Mouse (Mus musculus): Measurements from ENCODE around the gene Map4k1.

DNA sequence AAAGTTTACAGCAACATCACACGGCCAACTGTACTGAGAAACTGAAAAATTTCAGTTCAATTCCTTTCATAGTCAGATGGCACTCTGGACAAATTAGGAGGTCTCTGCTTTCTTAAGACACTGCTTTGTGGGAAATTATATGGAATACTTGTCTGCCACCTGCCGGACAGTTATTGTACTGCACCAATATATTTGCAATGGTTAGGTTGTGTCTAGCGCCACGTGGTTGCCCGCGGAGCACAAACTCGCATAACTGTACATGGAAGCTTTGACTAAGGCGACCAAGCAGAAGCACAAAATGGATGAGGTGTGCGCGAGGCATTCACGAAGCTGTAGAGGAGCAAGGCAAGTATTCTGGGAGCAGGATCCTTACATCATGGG is 57.7 kb downstream of the Map4k1 start:
- TF ChIP-seq CTCF (IDR thresholded peaks at IDR 0.05; ENCODE audit: low read depth, low read length) (no peak), POLR2A (IDR thresholded peaks at IDR 0.05; ENCODE audit: borderline replicate concordance, low read depth, low read length) (no peak)
